Mouse (Mus musculus) megakaryocyte, adult 5-6 weeks (primary cell): ENCODE measurements around the gene Kdm5d. TPM values are rescaled to one million over a fixed set of nuclear protein-coding genes. Genes with fewer than 3 reads are reported as not detected.

Experiments
- ATAC-seq: 2 replicates; pipeline ENCODE4 v1.8.0; 2016; ENCODE audit warnings: mild to moderate bottlenecking, inconsistent platforms; ENCODE audit not compliant: poor library complexity, severe bottlenecking
- total RNA-seq, 2 experiments: library from RNA; stranded (forward) in 1 of 2; stranded (reverse) in 1 of 2; fragments of 153-499, 151-499 nt in 1 of 2; fragments of 221-1000, 200-1000 nt in 1 of 2; gene quantifications; 2 replicates each; pipeline versions ENCODE4 v1.2.3 to v1.2.4; 2015 to 2017

The Kdm5d gene
- total RNA-seq (2015) = 12.9 and 13.2 TPM in 2 replicates
- 15.9 and 16.8 TPM in 2 replicates for total RNA-seq (2017)

- ATAC-seq = peak; percentile 84
Measured at GRCm38 (mm10) chrY:897393-898227, at the start of gene Kdm5d. Kdm5d (plus strand) TSS chrY:897788.

GRCm38 (mm10) chrY:872404-872803, 25.2 kb upstream of the Kdm5d start:
- ATAC-seq = no peak

GRCm38 (mm10) chrY:872855-873549, 24.6 kb upstream of the Kdm5d start:
- no peak for ATAC-seq

Other genes starting within 250 kb of the Kdm5d start
- 0.05 TPM in 1 of 2 replicates, not detected in the other for gene Zfy1, start 100.4 kb upstream of the Kdm5d start, total RNA-seq (2015)
- not detected in 2 replicates for gene Zfy1, start 100.4 kb upstream of the Kdm5d start, total RNA-seq (2017)
- gene Uba1y, start 79.1 kb upstream of the Kdm5d start, total RNA-seq (2015) = not detected in 2 replicates
- not detected in 2 replicates for gene Uba1y, start 79.1 kb upstream of the Kdm5d start, total RNA-seq (2017)
- 97.6 and 122 TPM in 2 replicates for gene Eif2s3y, start 112.8 kb downstream of the Kdm5d start, total RNA-seq (2015)
- gene Eif2s3y, start 112.8 kb downstream of the Kdm5d start, total RNA-seq (2017) = 131 and 134 TPM in 2 replicates